Mouse (Mus musculus) thymus, postnatal 0 days (tissue): ENCODE results near the gene Tial1. TPM values are rescaled to one million over a fixed set of nuclear protein-coding genes. Genes with fewer than 3 reads are reported as not detected.

Source experiments
- DNase-seq: peaks from one replicate; pipeline ENCODE4 v3.0.0-alpha.2; 2015; ENCODE audit warnings: low spot score
- polyA plus RNA-seq: library from polyadenylated mRNA; unstranded; fragments of >200 nt; fragmentation: Nextera tagmentation; extraction: Ambion mirVana; gene quantifications from 2 replicates; pipeline ENCODE4 v1.2.1, GENCODE M21; 2015

Gene Tial1
- polyA plus RNA-seq, 1 experiment from 2014 or later: 27.6 TPM

- DNase-seq: peak; percentile 26
These were observed 44.1 kb downstream of the Tial1 start for GRCm38 (mm10) chr7:128417226-128417929.

GRCm38 (mm10) chr7:128416664-128417063 lies 44.9 kb downstream of the Tial1 start:
- no peak for DNase-seq

- no peak for DNase-seq
These were observed 47.1 kb downstream of the Tial1 start for GRCm38 (mm10) chr7:128414433-128414832.

GRCm38 (mm10) chr7:128412071-128412833 lies 49.3 kb downstream of the Tial1 start:
- DNase-seq: no peak

- no peak for DNase-seq
These were observed 50.7 kb downstream of the Tial1 start for GRCm38 (mm10) chr7:128410708-128411413.

- no peak for DNase-seq
These were observed 53.3 kb downstream of the Tial1 start for GRCm38 (mm10) chr7:128408265-128408664.

GRCm38 (mm10) chr7:128403988-128404387 lies 57.5 kb downstream of the Tial1 start:
- DNase-seq: no peak

- no peak for DNase-seq
These were observed 57.9 kb downstream of the Tial1 start for GRCm38 (mm10) chr7:128403586-128403985.

- no peak for DNase-seq
These were observed 58.4 kb downstream of the Tial1 start for GRCm38 (mm10) chr7:128403128-128403527.

- no peak for DNase-seq
These were observed 58.9 kb downstream of the Tial1 start for GRCm38 (mm10) chr7:128402577-128402976.

- DNase-seq: peak; percentile 72
These were observed 62.9 kb downstream of the Tial1 start for GRCm38 (mm10) chr7:128398664-128399063.

- no peak for DNase-seq
These were observed 64.5 kb downstream of the Tial1 start for GRCm38 (mm10) chr7:128397066-128397465.

GRCm38 (mm10) chr7:128393756-128394155 lies 67.8 kb downstream of the Tial1 start:
- DNase-seq: no peak

GRCm38 (mm10) chr7:128392972-128393314 lies 68.6 kb downstream of the Tial1 start:
- no peak for DNase-seq

- peak; percentile 90 for DNase-seq
These were observed 69.2 kb downstream of the Tial1 start for GRCm38 (mm10) chr7:128392071-128392971.

- peak; percentile 69 for DNase-seq
These were observed 70.1 kb downstream of the Tial1 start for GRCm38 (mm10) chr7:128391267-128392057.
